8 mouse cellular contexts compared by ENCODE assay signal in the genomic region with DNA sequence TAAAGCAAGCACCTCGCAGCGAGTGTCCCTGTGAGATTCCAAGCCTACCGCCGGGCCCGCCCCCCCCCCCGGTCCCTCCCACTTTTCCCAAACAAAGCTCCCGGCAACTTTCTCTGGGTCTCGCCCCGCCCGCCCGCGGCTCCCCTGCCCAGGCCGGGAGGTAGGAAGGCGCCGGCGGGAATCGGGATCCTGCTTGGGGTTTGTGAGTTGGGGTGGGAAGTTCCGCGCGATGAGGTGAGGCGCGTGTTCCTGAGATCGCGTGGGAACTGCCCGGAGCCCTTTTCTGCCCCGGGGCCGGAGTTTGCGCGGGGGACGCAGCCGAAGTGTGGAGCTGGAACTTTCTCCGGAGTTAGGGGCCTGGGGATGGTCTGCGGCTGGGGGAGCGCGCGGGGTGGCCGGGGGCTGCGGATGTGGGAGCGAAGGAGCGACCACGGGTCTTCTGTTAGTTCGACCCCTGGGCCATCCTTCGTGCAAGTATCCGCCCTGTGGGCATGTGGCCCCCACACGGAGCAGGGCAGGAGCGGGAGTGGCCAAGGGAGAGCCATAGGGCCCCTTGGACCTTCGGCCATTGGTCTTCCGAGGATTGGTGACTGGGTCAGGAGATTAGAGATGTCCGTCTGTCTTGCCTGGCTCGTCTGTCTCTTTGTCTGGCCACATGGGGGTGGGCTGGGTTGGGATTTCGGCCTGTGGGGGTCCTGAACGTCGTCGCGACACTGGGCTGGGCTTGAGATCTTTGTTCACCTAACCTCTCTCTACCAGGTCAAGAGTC. TPM values are rescaled to one million over a fixed set of nuclear protein-coding genes. Genes with fewer than 3 reads are reported as not detected.
A peak's percentile ranks its signal among the peaks of the same experiment; 100 is the strongest.
DNase-seq lines count a peak whose midpoint lies in the region; ATAC-seq lines count a peak whose summit lies in the region.

A gene (plus strand): TSS at position 81 of the 769 bp plus-strand sequence.

- H3K27me3 ChIP-seq in kidney, embryonic 15.5 days = peaks cover 17% of the 10 kb centered on the region
- peaks cover 8% of the 10 kb centered on the region for H3K27me3 ChIP-seq in stomach, embryonic 16.5 days (ENCODE audit: control insufficient read depth, insufficient read depth, low read length)

- no peaks in the 10 kb centered on the region for H3K9me3 ChIP-seq in kidney, embryonic 15.5 days (replicated peaks)
- no peaks in the 10 kb centered on the region for H3K9me3 ChIP-seq in stomach, embryonic 16.5 days (replicated peaks; ENCODE audit: control insufficient read depth, low read length)

- ATAC-seq in kidney, embryonic 15.5 days (replicated peaks; ENCODE audit: low FRiP score) = peak; percentile 65
- ATAC-seq in stomach, embryonic 16.5 days (ENCODE audit: insufficient read depth, low FRiP score) = peak; percentile 63

- H3K4me1 ChIP-seq in kidney, embryonic 15.5 days = peaks cover 55% of the 10 kb centered on the region
- H3K4me1 ChIP-seq in stomach, embryonic 16.5 days (ENCODE audit: control insufficient read depth, insufficient read depth, low read length) = peaks cover 26% of the 10 kb centered on the region

- H3K4me2 ChIP-seq in kidney, embryonic 15.5 days = peak within 1 kb of the TSS; percentile 75
- H3K4me2 ChIP-seq in stomach, embryonic 16.5 days (ENCODE audit: low read depth, low read length) = peak within 1 kb of the TSS; percentile 70

- DNase-seq in MN1 (ENCODE audit: low spot score) = peak; percentile 64
- DNase-seq in adrenal gland, postnatal 10 days = peak; percentile 73
- no peak for DNase-seq in gonadal fat pad, adult 2 months (ENCODE audit: low read depth)
- peak; percentile 69 for DNase-seq in lung, postnatal 14 days
- DNase-seq in cerebellum, adult 9-10 months = no peak
- DNase-seq in right cerebral cortex, postnatal 10 days (ENCODE audit: low spot score in 2 of 2) = no peak

- H3K4me3 ChIP-seq in kidney, embryonic 15.5 days (replicated peaks) = peak within 1 kb of the TSS; percentile 87
- H3K4me3 ChIP-seq in stomach, embryonic 16.5 days (replicated peaks; ENCODE audit: low read length) = peak within 1 kb of the TSS; percentile 88

- peak within 1 kb of the TSS; percentile 98 for H3K9ac ChIP-seq in kidney, embryonic 15.5 days
- peak within 1 kb of the TSS; percentile 96 for H3K9ac ChIP-seq in stomach, embryonic 16.5 days (ENCODE audit: low read length)

- peak within 1 kb of the TSS; percentile 96 for H3K27ac ChIP-seq in kidney, embryonic 15.5 days
- H3K27ac ChIP-seq in stomach, embryonic 16.5 days (ENCODE audit: low read length) = peak within 1 kb of the TSS; percentile 94

- WGBS in kidney, embryonic 15.5 days = under 1% methylated on average over 55 of the region's 55 CpGs
- 2% methylated on average over 55 of the region's 55 CpGs for WGBS in stomach, embryonic 16.5 days

- peaks cover 38% of the 10 kb centered on the region for H3K36me3 ChIP-seq in kidney, embryonic 15.5 days
- peaks cover 16% of the 10 kb centered on the region for H3K36me3 ChIP-seq in stomach, embryonic 16.5 days (ENCODE audit: control insufficient read depth, insufficient read depth, low read length)

RNA-seq across cellular contexts. Expression of the gene that starts here (rescaled TPM):
- 10 to 100 TPM; 21.0 to 24.0 TPM for total RNA-seq in adrenal gland, postnatal 10 days (2021)
- polyA plus RNA-seq in gonadal fat pad, adult 2 months (2012; rRNA removed) = 32.6 and 50.1 TPM in 2 replicates
- polyA plus RNA-seq in kidney, embryonic 15.5 days (2015; fragmentation: Nextera tagmentation; extraction: Ambion mirVana) = 196 and 207 TPM in 2 replicates
- 93.9 and 101 TPM in 2 replicates for polyA plus RNA-seq in stomach, embryonic 16.5 days (2015; fragmentation: Nextera tagmentation; extraction: Ambion mirVana)

Comparison
In these comparisons a context has a peak if more than half of its experiments do, and no peak if none do; other contexts are left out.
1. DNase-seq: peak in MN1 (single experiment), adrenal gland, postnatal 10 days (single experiment) and lung, postnatal 14 days (single experiment); none in gonadal fat pad, adult 2 months (single experiment), cerebellum, adult 9-10 months (single experiment) and right cerebral cortex, postnatal 10 days (0 of 2).